Mouse (Mus musculus) gastrocnemius, postnatal 36 days (tissue): ENCODE data around the gene Cnot2. TPM values are rescaled to one million over a fixed set of nuclear protein-coding genes. Genes with fewer than 3 reads are reported as not detected.
A peak's percentile ranks its signal among the peaks of the same experiment; 100 is the strongest.
"Not testable (repeated sequence)": the region's sequence is repeated elsewhere in the genome, so short reads cannot be mapped to it uniquely, and the experiment has no call there.

Experiments
- DNase-seq, 2 experiments: peaks; one replicate each; pipeline ENCODE4 v3.0.0; 2022
- intact Hi-C: fragments of 180-260 bp; cut with DNase I; formaldehyde crosslinking; loops from one replicate; pipeline ENCODE4 v1.15.1; 2025
- long read RNA-seq, 2 experiments: library from polyadenylated mRNA; stranded (forward); transcript quantifications; one replicate each; pipeline ENCODE4 v2.0.0; 2021
- total RNA-seq, 2 experiments: library from RNA; stranded (reverse); gene quantifications; 2 replicates each; pipeline ENCODE4 v1.2.3; 2021

Gene Cnot2
- total RNA-seq, result 10 to 100 TPM; 27.6 to 30.5 TPM
- long read RNA-seq, experiment 1, partial matches to known transcripts, result 2 of 26 reads
- long read RNA-seq, experiment 1, other reads (novel, unspliced or antisense), result 17 of 26 reads
- long read RNA-seq, experiment 2, transcript Cnot2-203 (16 exons, 2,800 nt), result major isoform, 7 of 32 reads
- long read RNA-seq, experiment 2, partial matches to known transcripts, result 1 of 32 reads
- long read RNA-seq, experiment 2, other reads (novel, unspliced or antisense), result 21 of 32 reads

- intact Hi-C loops, result no loop called here
- peak; percentile 87 to 93 for DNase-seq
These were observed at the start of gene Cnot2 for GRCm38 (mm10) chr10:116581369-116581718. Gene Cnot2 (minus strand): TSS chr10:116581511.

GRCm38 (mm10) chr10:116628926-116629325, 47.6 kb upstream of the Cnot2 start:
- intact Hi-C loops, result no loop called here
- DNase-seq, result no peak

GRCm38 (mm10) chr10:116626009-116626408, 44.7 kb upstream of the Cnot2 start:
- DNase-seq, result no peak
- intact Hi-C loops, result no loop called here

GRCm38 (mm10) chr10:116613250-116613649, 31.9 kb upstream of the Cnot2 start:
- intact Hi-C loops, DNase-seq: not testable (repeated sequence)

GRCm38 (mm10) chr10:116604905-116605162, 23.5 kb upstream of the Cnot2 start:
- intact Hi-C loops, result no loop called here
- DNase-seq, result no peak

- no peak for DNase-seq
- intact Hi-C loops, result no loop called here
These were observed 23.0 kb upstream of the Cnot2 start for GRCm38 (mm10) chr10:116604081-116604904.

GRCm38 (mm10) chr10:116599056-116599850, 17.9 kb upstream of the Cnot2 start:
- DNase-seq, result no peak
- intact Hi-C loops, result no loop called here

- no peak for DNase-seq
- intact Hi-C loops, result no loop called here
These were observed 1.4 kb upstream of the Cnot2 start for GRCm38 (mm10) chr10:116582738-116583137.

- peak in 1 of 2 experiments; percentile 23 for DNase-seq
- intact Hi-C loops, result no loop called here
These were observed 589 bp upstream of the Cnot2 start for GRCm38 (mm10) chr10:116581719-116582481.

GRCm38 (mm10) chr10:116580591-116581358, 536 bp downstream of the Cnot2 start:
- peak; percentile 6 to 31 for DNase-seq
- intact Hi-C loops, result no loop called here

- intact Hi-C loops, result no loop called here
- DNase-seq, result no peak
These were observed 1.8 kb downstream of the Cnot2 start for GRCm38 (mm10) chr10:116579478-116579877.

- intact Hi-C loops, result no loop called here
- DNase-seq, result no peak
These were observed 2.9 kb downstream of the Cnot2 start for GRCm38 (mm10) chr10:116578375-116578774.

GRCm38 (mm10) chr10:116577181-116577580, 4.1 kb downstream of the Cnot2 start:
- DNase-seq, result no peak
- intact Hi-C loops, result no loop called here

- intact Hi-C loops, DNase-seq: not testable (repeated sequence)
These were observed 5.2 kb downstream of the Cnot2 start for GRCm38 (mm10) chr10:116576071-116576470.

- no peak for DNase-seq
- intact Hi-C loops, result no loop called here
These were observed 10.8 kb downstream of the Cnot2 start for GRCm38 (mm10) chr10:116570526-116570925.

GRCm38 (mm10) chr10:116568539-116568938, 12.8 kb downstream of the Cnot2 start:
- no peak for DNase-seq
- intact Hi-C loops, result loop anchor here (5.0 kb wide), 1 partner anchor 574 kb away; no protein-coding TSS in a partner anchor

GRCm38 (mm10) chr10:116567491-116568405, 13.6 kb downstream of the Cnot2 start:
- intact Hi-C loops, result loop anchor here (5.0 kb wide), 1 partner anchor 575 kb away; no protein-coding TSS in a partner anchor
- no peak for DNase-seq

GRCm38 (mm10) chr10:116566492-116566891, 14.8 kb downstream of the Cnot2 start:
- intact Hi-C loops, result loop anchor here (5.0 kb wide), 1 partner anchor 576 kb away; no protein-coding TSS in a partner anchor
- DNase-seq, result not testable (repeated sequence)
